Mouse (Mus musculus): ENCODE results near the gene Dhx58.

- TF ChIP-seq POLR2A (IDR thresholded peaks at IDR 0.05; ENCODE audit: low read depth, low read length): no peak
- TF ChIP-seq CTCF (IDR thresholded peaks at IDR 0.05; ENCODE audit: extremely low read depth, insufficient read depth, insufficient read length, insufficient replicate concordance): no peak
Observed at GRCm38 (mm10) chr11:100682526-100682925, 21.5 kb downstream of the Dhx58 start.

All from spleen, adult 2 months (tissue).